ENCODE assay signal across 9 mouse cellular contexts in genomic region chr2:33402236-33402635, GRCm38 (mm10). TPM values are rescaled to one million over a fixed set of nuclear protein-coding genes. Genes with fewer than 3 reads are reported as not detected.
DNase-seq lines count a peak whose midpoint lies in the region; ATAC-seq and TF ChIP-seq lines count a peak whose summit lies in the region.
"Had no signal": no experiment of that assay in that cellular context is flagged by ENCODE, and none has a peak within 500 bp of the region (broad histone marks: within the 10 kb centered on the region; RNA-seq: fewer than 3 reads in every experiment).

No protein-coding gene starts in this region.

- H3K27ac ChIP-seq in kidney, embryonic 14.5 days (ENCODE audit: low read depth, low read length), result no peak overlapping the region
- no peak overlapping the region for H3K27ac ChIP-seq in hindbrain, postnatal 0 days
- H3K27ac ChIP-seq in limb, embryonic 10.5 days, result no peak overlapping the region
- H3K27ac ChIP-seq in neural tube, embryonic 14.5 days (ENCODE audit: low read depth, low read length), result no peak overlapping the region
- H3K27ac ChIP-seq: embryonic facial prominence, embryonic 15.5 days had no signal

- peak; percentile 84 for TF ChIP-seq CTCF in hindbrain, postnatal 0 days (IDR thresholded peaks at IDR 0.05; ENCODE audit: low read depth)

- 34% methylated on average over 7 of the region's 7 CpGs for WGBS in kidney, embryonic 14.5 days
- WGBS in hindbrain, postnatal 0 days, result 23% methylated on average over 7 of the region's 7 CpGs
- WGBS in limb, embryonic 10.5 days, result 36% methylated on average over 7 of the region's 7 CpGs
- 30% methylated on average over 7 of the region's 7 CpGs for WGBS in neural tube, embryonic 14.5 days

- ATAC-seq in kidney, embryonic 14.5 days (ENCODE audit: low FRiP score, low TSS enrichment), result no peak
- ATAC-seq in hindbrain, postnatal 0 days, result peak; percentile 60; the same call in 1 of the 2 replicates
- ATAC-seq in neural tube, embryonic 14.5 days (ENCODE audit: low read depth), result peak; percentile 41; the same call in 1 of the 2 replicates

- no peaks in the 10 kb centered on the region for H3K27me3 ChIP-seq in kidney, embryonic 14.5 days (ENCODE audit: control insufficient read depth, insufficient read depth, low read length)
- no peaks in the 10 kb centered on the region for H3K27me3 ChIP-seq in hindbrain, postnatal 0 days (ENCODE audit: insufficient read depth, low read length)
- no peaks in the 10 kb centered on the region for H3K27me3 ChIP-seq in limb, embryonic 10.5 days (ENCODE audit: low read depth, poor library complexity, severe bottlenecking)
- H3K27me3 ChIP-seq in neural tube, embryonic 14.5 days (ENCODE audit: control insufficient read depth, insufficient read depth, low read length), result no peaks in the 10 kb centered on the region
- H3K27me3 ChIP-seq: embryonic facial prominence, embryonic 15.5 days had no signal

- H3K36me3 ChIP-seq in kidney, embryonic 14.5 days (ENCODE audit: control insufficient read depth, insufficient read depth, low read length), result peaks cover 4% of the 10 kb centered on the region; the same call in 1 of the 2 replicates
- no peaks in the 10 kb centered on the region for H3K36me3 ChIP-seq in hindbrain, postnatal 0 days (ENCODE audit: insufficient read depth, low read length)
- H3K36me3 ChIP-seq in limb, embryonic 10.5 days, result peaks cover 6% of the 10 kb centered on the region
- H3K36me3 ChIP-seq in neural tube, embryonic 14.5 days (ENCODE audit: control insufficient read depth, insufficient read depth, low read length), result no peaks in the 10 kb centered on the region

- no peak overlapping the region for H3K9ac ChIP-seq in kidney, embryonic 14.5 days (ENCODE audit: low read depth, low read length)
- no peak overlapping the region for H3K9ac ChIP-seq in hindbrain, postnatal 0 days (replicated peaks; ENCODE audit: low read length)
- no peak overlapping the region for H3K9ac ChIP-seq in neural tube, embryonic 14.5 days (replicated peaks; ENCODE audit: low read depth, low read length)
- H3K9ac ChIP-seq: embryonic facial prominence, embryonic 15.5 days had no signal

- no peaks in the 10 kb centered on the region for H3K9me3 ChIP-seq in kidney, embryonic 14.5 days (ENCODE audit: control insufficient read depth, low read length)
- no peaks in the 10 kb centered on the region for H3K9me3 ChIP-seq in hindbrain, postnatal 0 days (ENCODE audit: low read length)
- no peaks in the 10 kb centered on the region for H3K9me3 ChIP-seq in limb, embryonic 10.5 days (replicated peaks)
- no peaks in the 10 kb centered on the region for H3K9me3 ChIP-seq in neural tube, embryonic 14.5 days (ENCODE audit: control insufficient read depth, low read length)
- H3K9me3 ChIP-seq: embryonic facial prominence, embryonic 15.5 days had no signal

- peak; percentile 69 for DNase-seq in kidney, adult 18-20 months
- DNase-seq in adrenal gland, postnatal 36 days, result peak; percentile 57 to 79
- peak; percentile 23 for DNase-seq in fibroblast of lung, adult 2 months (ENCODE audit: low read depth)
- DNase-seq in hindbrain, postnatal 0 days (ENCODE audit: low spot score), result peak; percentile 77
- peak; percentile 65 for DNase-seq in limb, embryonic 10.5 days (ENCODE audit: low spot score)
- peak; percentile 40 to 73 for DNase-seq in thymus, postnatal 10 days (ENCODE audit: low spot score in 2 of 2)

- H3K4me1 ChIP-seq in kidney, embryonic 14.5 days (ENCODE audit: control insufficient read depth, insufficient read depth, low read length), result peaks cover 3% of the 10 kb centered on the region; the same call in 1 of the 2 replicates
- 0 out of 2 replicates have a peak, but pooled peaks cover 3% of the 10 kb centered on the region for H3K4me1 ChIP-seq in hindbrain, postnatal 0 days (ENCODE audit: insufficient read depth, low read length)
- 0 out of 2 replicates have a peak, but pooled peaks cover 3% of the 10 kb centered on the region for H3K4me1 ChIP-seq in limb, embryonic 10.5 days
- peaks cover 8% of the 10 kb centered on the region for H3K4me1 ChIP-seq in neural tube, embryonic 14.5 days (ENCODE audit: control insufficient read depth, insufficient read depth, low read length)
- H3K4me1 ChIP-seq: embryonic facial prominence, embryonic 15.5 days had no signal

- H3K4me3 ChIP-seq in kidney, embryonic 14.5 days (ENCODE audit: low read length), result no peak overlapping the region
- H3K4me3 ChIP-seq in hindbrain, postnatal 0 days (ENCODE audit: low read length), result no peak overlapping the region
- H3K4me3 ChIP-seq in limb, embryonic 10.5 days, result no peak overlapping the region
- no peak overlapping the region for H3K4me3 ChIP-seq in neural tube, embryonic 14.5 days (ENCODE audit: low read depth, low read length)
- H3K4me3 ChIP-seq: embryonic facial prominence, embryonic 15.5 days had no signal

- H3K4me2 ChIP-seq in kidney, embryonic 14.5 days (replicated peaks; ENCODE audit: low read depth, low read length), result no peak overlapping the region
- no peak overlapping the region for H3K4me2 ChIP-seq in hindbrain, postnatal 0 days (ENCODE audit: low read depth, low read length)
- H3K4me2 ChIP-seq in neural tube, embryonic 14.5 days (ENCODE audit: low read depth, low read length), result no peak overlapping the region
- H3K4me2 ChIP-seq: embryonic facial prominence, embryonic 15.5 days had no signal

RNA-seq across cellular contexts. Expression of gene Zbtb34, which starts 28.9 kb away (rescaled TPM):
- polyA plus RNA-seq in kidney, embryonic 14.5 days (2014; fragmentation: Nextera tagmentation; extraction: Ambion mirVana), result 3.5 and 8.1 TPM in 2 replicates
- total RNA-seq in adrenal gland, postnatal 36 days (2021), result 1 to 10 TPM; 8.5 to 9.5 TPM
- 20.6 and 32.9 TPM in 2 replicates for total RNA-seq in hindbrain, postnatal 0 days (2014; rRNA removed)
- 2.8 and 3.1 TPM in 2 replicates for polyA plus RNA-seq in hindbrain, postnatal 0 days (2015; fragmentation: Nextera tagmentation; extraction: Ambion mirVana)
- polyA plus RNA-seq in limb, embryonic 10.5 days (2016; fragmentation: Nextera tagmentation; extraction: Ambion mirVana), result 7.1 and 8.6 TPM in 2 replicates
- 9.6 and 12.9 TPM in 2 replicates for polyA plus RNA-seq in neural tube, embryonic 14.5 days (2014; fragmentation: Nextera tagmentation; extraction: Ambion mirVana)

RNA-seq across cellular contexts. Expression of gene Ralgps1, which starts 30.9 kb away (rescaled TPM):
- polyA plus RNA-seq in kidney, embryonic 14.5 days (2014; fragmentation: Nextera tagmentation; extraction: Ambion mirVana), result 4.8 and 7.9 TPM in 2 replicates
- 1 to 10 TPM; 3.6 to 4.3 TPM for total RNA-seq in adrenal gland, postnatal 36 days (2021)
- 69.9 and 75.5 TPM in 2 replicates for total RNA-seq in hindbrain, postnatal 0 days (2014; rRNA removed)
- 18.8 and 20.7 TPM in 2 replicates for polyA plus RNA-seq in hindbrain, postnatal 0 days (2015; fragmentation: Nextera tagmentation; extraction: Ambion mirVana)
- 2.4 and 3.8 TPM in 2 replicates for polyA plus RNA-seq in limb, embryonic 10.5 days (2016; fragmentation: Nextera tagmentation; extraction: Ambion mirVana)
- polyA plus RNA-seq in neural tube, embryonic 14.5 days (2014; fragmentation: Nextera tagmentation; extraction: Ambion mirVana), result 62.6 and 67.3 TPM in 2 replicates

Comparison
In these comparisons a context has a peak if more than half of its experiments do, and no peak if none do; other contexts are left out.
1. DNase-seq: peak in every context shown above with its lines; median percentile 77 in hindbrain, postnatal 0 days; 69 in kidney, adult 18-20 months; 68 in adrenal gland, postnatal 36 days; 65 in limb, embryonic 10.5 days; 56 in thymus, postnatal 10 days; 23 in fibroblast of lung, adult 2 months.